Mouse (Mus musculus) embryo, embryonic 10.5 days (tissue): ENCODE measurements around the gene Serpina3g.
"Not testable (repeated sequence)": the region's sequence is repeated elsewhere in the genome, so short reads cannot be mapped to it uniquely, and the experiment has no call there.

ENCODE experiments used
- DNase-seq: peaks from one replicate; pipeline ENCODE4 v3.0.0-alpha.2; 2015; ENCODE audit warnings: low spot score

The Serpina3g gene

GRCm38 (mm10) chr12:104235915-104236314, at the start of gene Serpina3g:
Gene Serpina3g, plus strand, starts transcription at chr12:104236245.
- no peak for DNase-seq

- DNase-seq, result no peak
Observed at GRCm38 (mm10) chr12:104189246-104189645, 46.8 kb upstream of the Serpina3g start.

DNA sequence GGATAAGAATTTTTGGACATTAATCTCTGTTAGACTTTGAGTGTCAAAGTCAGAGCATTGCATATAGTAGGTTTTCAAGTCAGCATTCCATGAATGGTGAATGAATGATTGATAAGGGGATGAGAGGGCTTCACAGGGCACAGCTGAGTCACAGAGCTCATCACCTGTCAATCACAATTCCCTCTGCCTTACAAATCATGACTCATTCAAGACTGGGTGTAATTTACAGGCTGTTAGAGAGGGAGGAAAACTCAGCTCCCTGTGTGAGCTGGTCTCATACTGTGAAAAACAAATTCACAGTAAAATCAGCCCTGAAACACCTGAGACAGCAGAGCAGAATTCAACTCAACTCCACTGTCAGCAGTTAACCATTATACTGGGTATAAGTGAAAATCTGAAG, 45.2 kb upstream of the Serpina3g start:
- no peak for DNase-seq

DNA sequence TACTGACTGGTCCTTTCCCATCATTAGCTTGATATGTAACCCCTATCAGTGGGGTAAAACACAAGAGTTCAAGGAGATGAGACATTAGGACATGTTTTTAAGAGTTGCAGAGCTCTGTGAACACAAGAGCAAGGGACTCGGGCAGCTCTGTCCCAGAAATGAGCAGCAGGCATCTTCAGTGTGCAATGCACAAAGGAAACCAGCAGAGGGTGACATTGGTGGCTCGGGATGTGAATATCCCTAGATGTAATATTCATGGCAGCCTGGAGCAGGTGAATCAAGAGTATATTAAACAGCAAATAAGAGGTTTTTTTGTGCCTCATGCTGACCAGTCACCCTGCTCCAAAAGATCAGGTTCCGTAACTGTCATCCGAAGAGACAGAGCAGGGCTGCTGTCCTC, 26.9 kb upstream of the Serpina3g start:
- peak; percentile 10 for DNase-seq

- no peak for DNase-seq
Observed at GRCm38 (mm10) chr12:104209802-104210201, 26.2 kb upstream of the Serpina3g start.

DNA sequence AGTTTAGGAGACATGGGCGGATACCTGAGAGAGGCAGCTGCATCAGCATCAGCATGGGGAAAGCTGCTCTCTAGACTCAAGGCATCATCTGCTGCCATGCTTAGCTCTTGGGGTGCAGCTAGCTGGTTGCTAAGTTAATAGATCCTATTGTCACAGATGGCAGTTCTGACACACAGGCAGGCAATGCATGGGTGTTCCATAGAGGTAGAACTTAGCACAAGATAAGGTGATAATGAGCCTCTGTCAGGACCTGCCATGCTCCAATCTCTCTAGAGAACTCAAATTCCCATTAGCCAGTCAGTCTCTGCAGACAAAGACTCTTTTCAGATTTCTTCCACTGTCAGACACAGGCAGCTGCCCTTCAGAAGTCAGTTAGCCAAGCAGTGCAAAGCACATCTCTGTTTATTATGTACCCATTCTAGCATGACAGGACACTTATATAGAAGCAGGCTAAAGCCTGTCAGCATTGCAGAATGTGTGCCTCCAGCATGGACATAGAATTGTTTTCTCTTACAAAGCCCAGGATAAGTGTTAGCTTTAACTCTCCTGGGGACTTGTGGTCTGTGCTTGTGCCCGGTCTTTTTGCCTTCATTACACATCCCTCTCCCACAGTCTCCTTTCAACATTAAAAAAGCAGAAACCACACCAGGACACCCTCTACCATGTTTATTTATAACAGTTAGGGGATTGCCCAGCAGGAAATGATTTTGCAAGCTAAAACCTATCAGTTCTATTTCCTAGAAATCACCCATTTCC, 22.2 kb upstream of the Serpina3g start:
- DNase-seq, result peak; percentile 4

DNA sequence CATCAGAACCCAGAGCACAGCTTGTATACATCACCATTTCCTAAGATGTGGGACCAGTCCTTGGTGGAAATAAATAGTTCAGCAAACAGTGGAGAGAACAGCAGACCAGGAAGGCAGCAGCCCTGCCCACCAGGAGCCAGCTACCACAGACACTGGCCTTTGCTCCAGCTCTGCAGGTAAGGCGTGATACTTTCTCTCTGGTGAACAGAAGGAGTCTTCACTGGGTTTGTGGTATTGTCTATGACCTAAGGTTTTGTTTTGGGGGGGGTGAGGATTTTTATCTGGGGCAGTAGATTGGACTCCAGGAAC, 21.6 kb upstream of the Serpina3g start, which contains the start of gene Serpina3f:
TSS of gene Serpina3f (plus strand) at position 100 of the 309 bp plus-strand sequence.
- DNase-seq, result no peak

DNA sequence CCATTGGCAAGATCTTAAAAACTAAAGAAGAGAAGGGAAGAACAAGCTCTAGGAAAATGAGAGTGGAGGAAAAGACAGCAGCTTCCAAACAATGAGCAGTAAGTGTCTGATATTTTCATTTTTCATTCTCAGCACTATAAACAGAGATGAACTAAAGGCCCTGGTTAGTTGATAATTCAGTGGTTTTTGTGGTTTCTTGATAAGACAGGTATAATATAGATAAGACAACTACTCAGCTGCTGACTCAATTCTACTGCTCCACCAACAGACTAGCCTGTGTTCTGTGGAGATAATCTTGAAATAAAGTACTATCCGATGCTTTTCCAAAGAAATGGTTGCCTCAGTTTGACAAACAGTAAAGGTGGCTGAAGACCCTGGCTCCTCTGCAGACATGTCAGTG, 20.8 kb upstream of the Serpina3g start:
- no peak for DNase-seq

GRCm38 (mm10) chr12:104221616-104222015, 14.4 kb upstream of the Serpina3g start:
- DNase-seq, result no peak

DNA sequence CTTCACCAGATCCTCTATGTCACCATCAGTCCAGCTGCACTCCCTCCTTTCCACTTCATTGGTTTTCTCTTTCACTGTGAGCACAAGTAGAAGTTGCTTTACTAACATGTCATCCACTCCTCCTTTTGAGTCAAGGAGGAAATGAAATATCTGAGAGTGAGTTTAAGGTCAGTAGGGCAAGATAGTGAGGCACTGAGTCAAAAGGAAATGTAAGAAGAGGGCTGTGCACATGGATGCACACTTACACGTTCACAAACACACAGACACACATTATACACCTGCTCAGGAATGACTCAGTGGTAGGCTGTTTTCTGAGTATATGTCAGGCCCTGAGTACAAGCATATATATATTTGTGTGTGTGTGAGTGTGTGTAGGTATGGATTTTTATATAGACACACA, 12.4 kb upstream of the Serpina3g start:
- DNase-seq, result no peak

- DNase-seq, result peak; percentile 12
Observed at GRCm38 (mm10) chr12:104224598-104225300, 11.3 kb upstream of the Serpina3g start.

DNA sequence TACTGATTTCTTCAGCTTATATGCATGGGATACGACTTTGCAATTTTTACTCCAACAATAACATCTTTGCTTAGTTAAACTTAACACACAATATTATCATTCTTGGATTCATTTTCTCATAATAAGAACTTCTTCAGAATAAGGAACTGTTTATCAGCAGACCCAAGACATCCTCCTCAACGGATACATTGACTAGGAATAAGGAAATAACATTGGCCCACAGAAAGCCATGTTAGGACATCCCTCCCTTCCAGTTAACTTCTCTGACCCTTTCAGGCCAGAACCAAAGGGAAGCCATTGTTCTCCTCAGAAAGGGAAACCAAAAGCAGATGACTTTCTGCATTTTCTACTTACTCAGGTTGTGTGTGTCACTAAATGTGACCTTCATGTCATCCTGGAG, 5.3 kb upstream of the Serpina3g start:
- no peak for DNase-seq

DNA sequence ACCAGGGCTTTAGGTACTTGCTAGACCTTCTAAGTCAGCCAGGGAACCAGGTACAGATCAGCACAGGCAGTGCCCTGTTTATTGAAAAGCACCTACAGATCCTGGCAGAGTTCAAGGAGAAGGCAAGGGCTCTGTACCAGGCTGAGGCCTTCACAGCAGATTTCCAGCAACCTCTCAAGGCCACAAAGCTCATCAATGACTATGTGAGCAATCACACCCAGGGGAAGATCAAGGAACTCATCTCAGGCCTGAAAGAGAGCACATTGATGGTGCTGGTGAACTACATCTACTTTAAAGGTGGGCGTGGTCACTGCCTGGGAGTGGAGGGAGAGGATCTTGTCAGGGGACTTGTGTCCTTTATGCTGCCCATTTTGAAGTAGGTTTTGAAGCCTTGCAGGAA, 2.0 kb downstream of the Serpina3g start:
- DNase-seq, result not testable (repeated sequence)

- no peak for DNase-seq
Observed at GRCm38 (mm10) chr12:104243307-104243706, 7.3 kb downstream of the Serpina3g start.

- DNase-seq, result peak; percentile 18
Observed at GRCm38 (mm10) chr12:104245092-104245491, 9.0 kb downstream of the Serpina3g start.

DNA sequence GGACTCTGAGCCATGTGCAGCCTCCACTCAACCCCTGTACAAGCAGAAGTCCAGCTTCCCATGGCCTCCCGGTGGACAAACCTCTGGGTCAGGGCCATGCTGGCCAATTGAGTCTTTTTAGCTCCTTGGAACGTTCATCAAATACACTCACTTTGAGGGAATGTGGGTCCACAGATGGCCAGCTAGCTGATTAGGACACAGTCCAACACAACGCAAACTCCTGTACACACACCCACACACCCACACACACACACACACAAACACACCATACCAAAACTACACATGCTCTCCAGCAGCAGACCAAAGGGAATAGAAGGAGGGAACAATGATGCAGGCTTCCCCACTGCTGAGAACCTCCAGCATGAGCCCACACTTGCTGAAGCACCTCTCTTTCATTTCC, 9.6 kb downstream of the Serpina3g start:
- DNase-seq, result no peak

DNA sequence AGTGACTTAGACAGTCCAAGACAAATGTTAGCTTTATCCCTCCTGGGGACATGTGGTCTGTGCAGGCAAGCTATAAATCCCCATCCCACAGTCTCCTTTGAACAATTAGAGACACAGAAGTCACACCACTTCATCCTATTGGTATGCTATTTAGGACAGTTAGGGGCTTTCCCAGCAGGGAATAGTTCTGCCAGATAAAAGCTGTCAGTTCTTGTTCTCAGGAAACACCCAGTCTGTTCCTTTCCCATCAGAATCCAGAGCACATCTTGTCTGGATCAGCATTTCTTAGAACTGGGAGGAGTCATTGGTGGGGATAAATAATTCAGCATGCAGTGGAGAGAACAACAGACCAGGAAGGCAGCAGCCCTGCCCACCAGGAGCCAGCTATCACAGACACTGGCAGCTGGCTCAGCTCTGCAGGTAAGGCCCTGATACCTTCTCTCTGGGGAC, 11.5 kb downstream of the Serpina3g start:
- DNase-seq, result peak; percentile 46

DNA sequence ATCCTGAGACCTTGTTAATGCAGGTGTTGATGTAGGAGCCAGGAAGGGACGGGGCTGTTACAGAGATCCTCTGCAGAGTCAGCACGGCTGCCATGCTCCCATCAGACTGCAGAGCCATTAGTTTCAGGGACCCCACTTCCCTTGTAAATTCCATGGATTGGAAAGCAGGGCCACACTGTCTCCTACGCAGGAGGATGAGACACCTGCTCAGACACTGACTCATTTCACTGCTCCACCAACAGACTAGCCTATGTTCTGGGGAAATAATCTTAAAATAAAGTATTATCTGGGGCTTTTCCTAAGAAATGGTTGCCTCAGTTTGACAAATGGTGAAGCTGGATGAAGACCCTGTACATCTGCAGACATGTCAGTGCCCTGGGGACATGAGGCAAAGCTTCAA, 12.2 kb downstream of the Serpina3g start:
- DNase-seq, result no peak

- DNase-seq, result no peak
Observed at GRCm38 (mm10) chr12:104261041-104261440, 25.0 kb downstream of the Serpina3g start.

DNA sequence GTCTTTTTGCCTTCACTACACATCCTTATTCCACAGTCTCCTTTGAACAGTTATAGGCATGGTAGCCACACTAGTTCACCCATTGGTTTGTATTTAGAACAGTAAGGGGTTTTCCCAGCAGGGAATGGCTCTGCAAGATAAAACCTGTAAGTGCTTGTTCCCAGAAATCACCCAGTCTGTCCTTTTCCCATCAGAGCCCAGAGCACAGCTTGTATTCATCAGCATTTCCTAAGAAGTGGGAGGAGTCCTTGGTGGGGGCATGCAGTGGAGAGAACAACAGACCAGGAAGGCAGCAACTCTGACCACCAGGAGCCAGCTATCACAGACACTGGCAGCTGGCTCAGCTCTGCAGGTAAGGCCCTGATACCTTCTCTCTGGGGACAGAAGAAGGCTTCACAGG, 26.8 kb downstream of the Serpina3g start, which contains the start of gene Serpina3i:
TSS of gene Serpina3i (plus strand) at position 260 of the 400 bp plus-strand sequence.
- DNase-seq, result no peak

DNA sequence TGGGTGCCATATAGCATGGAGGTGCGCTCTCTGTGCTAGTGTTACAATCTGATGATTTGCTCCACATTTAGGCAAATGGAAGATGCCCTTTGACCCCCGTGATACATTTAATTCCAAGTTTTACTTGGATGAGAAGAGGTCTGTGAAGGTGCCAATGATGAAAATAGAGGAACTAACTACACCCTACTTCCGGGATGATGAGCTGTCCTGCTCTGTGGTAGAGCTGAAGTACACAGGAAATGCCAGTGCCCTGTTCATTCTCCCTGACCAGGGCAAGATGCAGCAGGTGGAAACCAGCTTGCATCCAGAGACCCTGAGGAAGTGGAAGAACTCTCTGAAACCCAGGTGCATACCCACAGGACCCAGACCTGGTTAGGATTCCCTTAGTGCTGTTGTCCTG, 30.3 kb downstream of the Serpina3g start:
- no peak for DNase-seq

- no peak for DNase-seq
Observed at GRCm38 (mm10) chr12:104278216-104279055, 42.4 kb downstream of the Serpina3g start.

DNA sequence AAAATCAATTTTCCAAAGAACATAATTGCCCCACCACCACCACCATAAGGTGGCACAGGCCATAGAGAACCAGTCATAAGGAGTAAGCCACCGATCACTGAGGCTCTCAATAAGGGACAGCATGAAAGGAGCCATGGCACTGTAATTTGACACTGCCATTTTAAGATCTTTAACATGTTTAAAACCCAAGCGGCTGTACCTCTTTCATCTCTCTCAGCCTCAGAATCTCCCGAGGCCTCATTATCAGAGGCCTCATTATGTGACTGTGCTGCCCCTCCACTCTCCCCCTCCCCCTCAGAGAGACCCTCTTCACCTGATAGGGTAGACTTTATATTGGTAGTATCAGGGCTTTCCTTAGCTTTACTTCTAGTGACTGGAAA, 43.0 kb downstream of the Serpina3g start:
- peak; percentile 36 for DNase-seq
